Mouse (Mus musculus): ENCODE results near the gene Prom1. TPM values are rescaled to one million over a fixed set of nuclear protein-coding genes. Genes with fewer than 3 reads are reported as not detected.

The Prom1 gene
- polyA plus RNA-seq (2012; rRNA removed): 4.3 and 5.5 TPM in 2 replicates

GRCm38 (mm10) chr5:44101231-44102110 is at the start of gene Prom1:
Gene Prom1, minus strand, starts transcription at chr5:44102032.

GRCm38 (mm10) chr5:43981620-43982019 is 120.2 kb downstream of the Prom1 start, which contains the start of gene Fgfbp1:
Gene Fgfbp1, minus strand, starts transcription at chr5:43981779.

Other genes starting within 250 kb of the Prom1 start
- 0.58 and 1.0 TPM in 2 replicates for gene Cd38, start 233.5 kb downstream of the Prom1 start, polyA plus RNA-seq (2012; rRNA removed)
- gene Gm7879, start 188.9 kb downstream of the Prom1 start, polyA plus RNA-seq (2012; rRNA removed): not detected in 2 replicates
- gene Fgfbp1, start 120.3 kb downstream of the Prom1 start, polyA plus RNA-seq (2012; rRNA removed): 21.4 and 28.6 TPM in 2 replicates
- gene Tapt1, start 124.6 kb upstream of the Prom1 start, polyA plus RNA-seq (2012; rRNA removed): 8.7 and 11.0 TPM in 2 replicates

Measured in stomach, adult 2 months (tissue).